8 mouse cellular contexts compared by ENCODE assay signal in genomic region chr2:11503736-11504135, GRCm38 (mm10). TPM values are rescaled to one million over a fixed set of nuclear protein-coding genes. Genes with fewer than 3 reads are reported as not detected.
DNase-seq lines count a peak whose midpoint lies in the region; ATAC-seq lines count a peak whose summit lies in the region.
"Had no signal": no experiment of that assay in that cellular context is flagged by ENCODE, and none has a peak within 500 bp of the region (broad histone marks: within the 10 kb centered on the region; RNA-seq: fewer than 3 reads in every experiment).

No protein-coding gene starts in this region.

- peaks cover 12% of the 10 kb centered on the region for H3K4me1 ChIP-seq in liver, embryonic 11.5 days (replicated peaks; ENCODE audit: control insufficient read depth, insufficient read depth, low read length)
- peaks cover 9% of the 10 kb centered on the region; the same call in 1 of the 2 replicates for H3K4me1 ChIP-seq in forebrain, embryonic 14.5 days (ENCODE audit: control insufficient read depth, insufficient read depth, low read length)
- H3K4me1 ChIP-seq in liver, embryonic 12.5 days: peaks cover 48% of the 10 kb centered on the region
- H3K4me1 ChIP-seq in stomach, embryonic 14.5 days (ENCODE audit: control insufficient read depth, insufficient read depth, low read length): peaks cover 13% of the 10 kb centered on the region; the same call in 1 of the 2 replicates

- H3K9ac ChIP-seq in liver, embryonic 11.5 days (ENCODE audit: low read depth, low read length): no peak overlapping the region; the same call in 1 of the 2 replicates
- peak overlapping the region; percentile 84; the same call in 1 of the 2 replicates for H3K9ac ChIP-seq in forebrain, embryonic 14.5 days (ENCODE audit: low read length)
- H3K9ac ChIP-seq in liver, embryonic 12.5 days: no peak overlapping the region
- H3K9ac ChIP-seq in stomach, embryonic 14.5 days (replicated peaks; ENCODE audit: low read depth, low read length): peak overlapping the region; percentile 38

- peak overlapping the region; percentile 68 for H3K4me3 ChIP-seq in liver, embryonic 11.5 days (ENCODE audit: low read depth, low read length)
- peak overlapping the region; percentile 64; the same call in 1 of the 2 replicates for H3K4me3 ChIP-seq in forebrain, embryonic 14.5 days (ENCODE audit: low read depth, low read length)
- no peak overlapping the region for H3K4me3 ChIP-seq in liver, embryonic 12.5 days
- H3K4me3 ChIP-seq in stomach, embryonic 14.5 days (ENCODE audit: low read depth, low read length): peak overlapping the region; percentile 61

- no peak for DNase-seq in liver, embryonic 11.5 days (ENCODE audit: low spot score)
- DNase-seq in liver (no peak), MN1 (ENCODE audit: low spot score) (no peak)
- no peak for DNase-seq in forebrain, embryonic 14.5 days (ENCODE audit: low spot score)
- DNase-seq in cerebellum, postnatal 14 days: no peak

- 34% methylated on average over 7 of the region's 7 CpGs for WGBS in liver, embryonic 11.5 days
- WGBS in forebrain, embryonic 14.5 days: 23% methylated on average over 7 of the region's 7 CpGs
- WGBS in liver, embryonic 12.5 days (ENCODE audit: insufficient replicate concordance): 40% methylated on average over 7 of the region's 7 CpGs
- 27% methylated on average over 7 of the region's 7 CpGs for WGBS in stomach, embryonic 14.5 days

- peak overlapping the region; percentile 90 for H3K4me2 ChIP-seq in liver, embryonic 11.5 days
- peak overlapping the region; percentile 89 for H3K4me2 ChIP-seq in forebrain, embryonic 14.5 days (ENCODE audit: low read length)
- H3K4me2 ChIP-seq in liver, embryonic 12.5 days: peak overlapping the region; percentile 85
- peak overlapping the region; percentile 90 for H3K4me2 ChIP-seq in stomach, embryonic 14.5 days (replicated peaks; ENCODE audit: low read depth, low read length)

- H3K27me3 ChIP-seq in liver, embryonic 11.5 days (replicated peaks; ENCODE audit: control insufficient read depth, insufficient read depth, low read length): peaks cover 14% of the 10 kb centered on the region
- H3K27me3 ChIP-seq in forebrain, embryonic 14.5 days (replicated peaks; ENCODE audit: control insufficient read depth, insufficient read depth, low read length): no peaks in the 10 kb centered on the region; the same call in 1 of the 2 replicates
- peaks cover 40% of the 10 kb centered on the region for H3K27me3 ChIP-seq in liver, embryonic 12.5 days (replicated peaks)
- H3K27me3 ChIP-seq in stomach, embryonic 14.5 days (ENCODE audit: control insufficient read depth, insufficient read depth, low read length): no peaks in the 10 kb centered on the region
- H3K27me3 ChIP-seq: Patski had no signal

- H3K27ac ChIP-seq in liver, embryonic 11.5 days (ENCODE audit: low read depth, low read length): no peak overlapping the region
- no peak overlapping the region for H3K27ac ChIP-seq in forebrain, embryonic 14.5 days (ENCODE audit: low read depth, low read length)
- no peak overlapping the region for H3K27ac ChIP-seq in liver, embryonic 12.5 days
- peak overlapping the region; percentile 80; the same call in 1 of the 2 replicates for H3K27ac ChIP-seq in stomach, embryonic 14.5 days (ENCODE audit: low read length)

- no peaks in the 10 kb centered on the region for H3K9me3 ChIP-seq in liver, embryonic 11.5 days (ENCODE audit: control insufficient read depth, low read length)
- no peaks in the 10 kb centered on the region for H3K9me3 ChIP-seq in forebrain, embryonic 14.5 days (replicated peaks; ENCODE audit: control insufficient read depth, low read length)
- H3K9me3 ChIP-seq in liver, embryonic 12.5 days (replicated peaks): no peaks in the 10 kb centered on the region
- H3K9me3 ChIP-seq in stomach, embryonic 14.5 days (ENCODE audit: control insufficient read depth, low read depth, low read length): no peaks in the 10 kb centered on the region

- no peaks in the 10 kb centered on the region; the same call in 1 of the 2 replicates for H3K36me3 ChIP-seq in liver, embryonic 11.5 days (ENCODE audit: control insufficient read depth, insufficient read depth, low read length)
- H3K36me3 ChIP-seq in forebrain, embryonic 14.5 days (ENCODE audit: control insufficient read depth, insufficient read depth, low read length): no peaks in the 10 kb centered on the region
- 0 out of 2 replicates have a peak, but pooled peaks cover 1% of the 10 kb centered on the region for H3K36me3 ChIP-seq in liver, embryonic 12.5 days
- no peaks in the 10 kb centered on the region for H3K36me3 ChIP-seq in stomach, embryonic 14.5 days (ENCODE audit: control insufficient read depth, insufficient read depth, low read length)

- ATAC-seq in liver, embryonic 11.5 days (replicated peaks; ENCODE audit: low FRiP score): no peak
- no peak for ATAC-seq in forebrain, embryonic 14.5 days
- no peak for ATAC-seq in liver, embryonic 12.5 days
- ATAC-seq in stomach, embryonic 14.5 days (ENCODE audit: insufficient number of reproducible peaks, insufficient read depth, low FRiP score, low read depth): no peak
- ATAC-seq: Patski had no signal

RNA-seq across cellular contexts. Expression of gene Pfkfb3, which starts 50.1 kb away (rescaled TPM):
- polyA plus RNA-seq in liver, embryonic 11.5 days (2014; fragmentation: Nextera tagmentation; extraction: Ambion mirVana): 17.5 and 20.3 TPM in 2 replicates
- 19.8 and 23.5 TPM in 2 replicates for polyA plus RNA-seq in forebrain, embryonic 14.5 days (2014; fragmentation: Nextera tagmentation; extraction: Ambion mirVana)
- polyA plus RNA-seq in liver, embryonic 12.5 days (2016; fragmentation: Nextera tagmentation; extraction: Ambion mirVana): 10.3 and 11.7 TPM in 2 replicates
- 16.1 and 17.5 TPM in 2 replicates for polyA plus RNA-seq in stomach, embryonic 14.5 days (2014; fragmentation: Nextera tagmentation; extraction: Ambion mirVana)

Comparison
In these comparisons a context has a peak if more than half of its experiments do, and no peak if none do; other contexts are left out.
1. H3K9ac ChIP-seq: peak in forebrain, embryonic 14.5 days (single experiment) and stomach, embryonic 14.5 days (single experiment); none in liver, embryonic 11.5 days (single experiment) and liver, embryonic 12.5 days (single experiment).
2. Peak in every context shown above with its lines, with median percentiles within 50 percentile points of each other: H3K4me2 ChIP-seq.